Mouse (Mus musculus) cerebellum, adult 2 months (tissue): ENCODE results near the gene Svep1. TPM values are rescaled to one million over a fixed set of nuclear protein-coding genes. Genes with fewer than 3 reads are reported as not detected.
A peak's percentile ranks its signal among the peaks of the same experiment; 100 is the strongest.

ENCODE experiments used
- DNase-seq, 2 experiments: peaks; one replicate each; pipeline ENCODE4 v3.0.0; 2021
- H3K27ac ChIP-seq: fragments of 200-500 bp; 2 replicates; pipeline ENCODE4 v1.5.1; 2012; ENCODE audit warnings: low read length, control low read depth, inconsistent platforms; ENCODE audit not compliant: insufficient read depth
- H3K27me3 ChIP-seq: fragments of 200-500 bp; 2 replicates; pipeline ENCODE4 v1.6.1; 2012; ENCODE audit warnings: inconsistent platforms, mild to moderate bottlenecking, low read length, moderate library complexity; ENCODE audit not compliant: control insufficient read depth, insufficient read depth
- H3K4me1 ChIP-seq: fragments of 200-500 bp; 2 replicates; pipeline ENCODE4 v1.6.1; 2011; ENCODE audit warnings: low read length; ENCODE audit not compliant: control insufficient read depth, insufficient read depth
- H3K4me3 ChIP-seq: fragments of 200-500 bp; replicated peaks from 2 replicates; pipeline ENCODE3; 2011; ENCODE audit warnings: mild to moderate bottlenecking, low read depth, low read length, control low read depth; ENCODE audit not compliant: insufficient read depth
- CTCF ChIP-seq: fragments of 200-500 bp; IDR thresholded peaks from 2 replicates; pipeline ENCODE4 v1.5.1; 2011; ENCODE audit warnings: low read depth, mild to moderate bottlenecking, control low read depth, low read length, moderate library complexity, borderline replicate concordance; ENCODE audit not compliant: insufficient read depth
- POLR2A ChIP-seq: fragments of 200-500 bp; IDR thresholded peaks from 2 replicates; pipeline ENCODE4 v1.6.1; 2011; ENCODE audit warnings: low read length, control low read depth, borderline replicate concordance; ENCODE audit not compliant: insufficient read depth
- WGBS: fragments of 180-500 bp; shearing (Covaris S2); methylation state at CpG from one replicate; pipeline ENCODE4 v1.1.7; 2018; 5-methylcytosine and 5-hydroxymethylcytosine counted together
- polyA plus RNA-seq: library from polyadenylated mRNA; depleted of rRNA; stranded (reverse); fragments of >200 nt; gene quantifications from 2 replicates; pipeline ENCODE4 v1.2.3, GENCODE M21; 2012; rRNA removed

Gene Svep1
- 10.1 and 11.6 TPM in 2 replicates for polyA plus RNA-seq

DNA sequence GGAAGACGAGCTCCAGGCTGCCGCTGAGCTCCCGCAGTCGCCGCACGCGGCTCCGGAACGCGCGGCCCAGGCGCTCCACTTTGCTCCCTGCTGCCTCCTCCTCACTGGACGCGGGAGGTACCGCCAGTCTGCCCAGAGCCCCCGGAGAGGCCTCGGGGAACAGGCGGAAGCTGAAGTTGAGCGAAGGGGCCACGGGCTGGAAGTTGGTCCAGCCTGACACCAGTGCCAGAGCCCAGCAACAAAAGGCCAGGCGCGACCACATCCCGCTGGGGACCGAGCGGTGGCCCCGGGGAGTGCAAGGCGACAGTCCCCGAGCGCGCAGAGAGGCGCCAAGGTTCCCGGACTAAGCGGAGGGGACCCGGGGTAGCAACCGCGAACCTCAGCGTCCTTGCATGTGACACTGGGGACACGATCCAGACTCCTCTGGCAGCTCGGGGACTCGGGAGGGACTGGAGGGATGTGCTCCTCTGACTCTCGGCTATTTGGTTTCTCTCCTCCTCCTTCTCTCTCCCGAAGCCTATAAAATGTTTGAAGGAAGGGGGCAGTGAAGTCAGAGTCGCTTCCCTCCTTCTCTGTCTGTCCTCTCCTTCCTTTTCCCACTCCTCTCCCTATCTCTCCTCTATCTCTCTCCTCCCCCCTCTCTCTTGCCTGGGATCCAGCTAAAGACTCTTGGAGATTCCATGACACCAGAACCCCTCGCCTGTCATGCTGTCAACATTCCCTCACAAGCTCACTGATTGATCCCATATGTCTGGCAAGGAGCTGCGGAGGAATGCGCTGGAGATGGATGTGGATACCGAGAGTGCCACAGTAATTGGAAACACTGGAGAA lies at the start of gene Svep1:
Svep1 (minus strand) TSS at position 745 of the 831 bp plus-strand sequence.
- H3K27ac ChIP-seq, result peak within 1 kb of the TSS; percentile 90
- DNase-seq, result peak; percentile 74 to 84
- under 1% methylated on average over 47 of the region's 47 CpGs for WGBS

GRCm38 (mm10) chr4:58253410-58253809 lies 46.8 kb upstream of the Svep1 start:
- no peaks in the 10 kb centered on the region for H3K27me3 ChIP-seq
- H3K27ac ChIP-seq, result no peak overlapping the region
- no peaks in the 10 kb centered on the region for H3K4me1 ChIP-seq
- 23% methylated on average over 5 of the region's 5 CpGs for WGBS
- peak; percentile 16 to 46 for DNase-seq
- TF ChIP-seq POLR2A (no peak), CTCF (peak; percentile 38; the same call in 1 of the 2 replicates)
- H3K4me3 ChIP-seq, result no peak overlapping the region

More for the DNA sequence above, at the start of gene Svep1:
- H3K4me3 ChIP-seq, result peak within 1 kb of the TSS; percentile 75
- peaks cover 10% of the 10 kb centered on the region; the same call in 1 of the 2 replicates for H3K4me1 ChIP-seq
- TF ChIP-seq CTCF (no peak), POLR2A (peak; percentile 12; the same call in 1 of the 2 replicates)
- H3K27me3 ChIP-seq, result no peaks in the 10 kb centered on the region

GRCm38 (mm10) chr4:58252381-58252780 lies 45.7 kb upstream of the Svep1 start:
- no peak for DNase-seq
- H3K4me1 ChIP-seq, result no peaks in the 10 kb centered on the region
- TF ChIP-seq POLR2A (no peak), CTCF (no peak)
- no peak overlapping the region for H3K4me3 ChIP-seq
- no peak overlapping the region for H3K27ac ChIP-seq
- 96% methylated on average over 3 of the region's 3 CpGs for WGBS
- H3K27me3 ChIP-seq, result no peaks in the 10 kb centered on the region

DNA sequence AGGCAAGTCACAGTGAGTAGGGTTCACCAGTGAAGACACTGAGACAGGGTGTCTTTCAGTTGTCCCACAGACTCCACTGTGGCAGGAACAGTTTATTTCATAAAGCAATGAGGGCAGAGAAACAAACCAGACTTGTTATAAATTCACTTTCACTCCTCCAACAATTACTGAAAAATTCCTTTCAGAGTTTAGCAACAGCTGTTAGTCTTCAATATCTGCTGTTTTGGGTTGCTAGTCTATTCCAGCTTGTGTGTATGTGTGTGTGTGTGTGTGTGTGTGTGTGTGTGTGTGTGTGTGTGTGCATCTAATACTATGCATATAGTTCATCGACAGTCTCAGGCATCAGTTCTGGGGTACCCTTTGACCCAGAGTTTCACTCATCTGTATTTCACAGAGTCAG lies 38.9 kb upstream of the Svep1 start:
- Histone ChIP-seq H3K4me1 (no peaks in the 10 kb centered on the region), H3K4me3 (no peak overlapping the region), H3K27ac (no peak overlapping the region), H3K27me3 (no peaks in the 10 kb centered on the region)
- no peak for DNase-seq
- 90% methylated on average over 1 of the region's 1 CpGs for WGBS
- TF ChIP-seq POLR2A (no peak), CTCF (no peak)

- no peak overlapping the region for H3K27ac ChIP-seq
- H3K27me3 ChIP-seq, result no peaks in the 10 kb centered on the region
- DNase-seq, result no peak
- 83% methylated on average over 7 of the region's 7 CpGs for WGBS
- TF ChIP-seq POLR2A (no peak), CTCF (no peak)
- no peak overlapping the region for H3K4me3 ChIP-seq
- H3K4me1 ChIP-seq, result no peaks in the 10 kb centered on the region
Observed at GRCm38 (mm10) chr4:58240416-58240815, 33.8 kb upstream of the Svep1 start.

- Histone ChIP-seq H3K27me3 (no peaks in the 10 kb centered on the region), H3K4me3 (no peak overlapping the region), H3K27ac (no peak overlapping the region), H3K4me1 (no peaks in the 10 kb centered on the region)
- TF ChIP-seq POLR2A, result no peak
- no peak for TF ChIP-seq CTCF
- WGBS, result 66% methylated on average over 6 of the region's 6 CpGs
- no peak for DNase-seq
Observed at GRCm38 (mm10) chr4:58235828-58236227, 29.2 kb upstream of the Svep1 start.

DNA sequence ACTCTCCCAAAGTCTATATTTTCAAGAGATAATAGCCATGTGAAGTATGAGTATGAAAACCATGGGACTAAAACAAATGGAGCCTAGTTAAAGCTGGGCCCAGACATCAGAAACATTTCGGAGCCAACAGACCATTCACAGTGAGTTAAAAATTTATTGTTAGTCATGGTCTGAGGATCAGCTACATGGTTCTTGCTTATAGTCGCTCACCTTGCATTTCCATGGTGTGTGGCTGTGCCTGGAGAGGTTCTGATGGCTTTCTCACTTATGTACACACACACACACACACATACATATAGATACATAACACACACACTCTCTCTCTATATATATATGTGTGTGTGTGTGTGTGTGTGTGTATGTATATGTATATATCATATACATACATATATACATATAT lies 16.8 kb upstream of the Svep1 start:
- no peak for DNase-seq
- Histone ChIP-seq H3K4me1 (no peaks in the 10 kb centered on the region), H3K4me3 (no peak overlapping the region), H3K27ac (no peak overlapping the region), H3K27me3 (no peaks in the 10 kb centered on the region)
- no peak for TF ChIP-seq POLR2A
- no peak for TF ChIP-seq CTCF
- 87% methylated on average over 2 of the region's 2 CpGs for WGBS

DNA sequence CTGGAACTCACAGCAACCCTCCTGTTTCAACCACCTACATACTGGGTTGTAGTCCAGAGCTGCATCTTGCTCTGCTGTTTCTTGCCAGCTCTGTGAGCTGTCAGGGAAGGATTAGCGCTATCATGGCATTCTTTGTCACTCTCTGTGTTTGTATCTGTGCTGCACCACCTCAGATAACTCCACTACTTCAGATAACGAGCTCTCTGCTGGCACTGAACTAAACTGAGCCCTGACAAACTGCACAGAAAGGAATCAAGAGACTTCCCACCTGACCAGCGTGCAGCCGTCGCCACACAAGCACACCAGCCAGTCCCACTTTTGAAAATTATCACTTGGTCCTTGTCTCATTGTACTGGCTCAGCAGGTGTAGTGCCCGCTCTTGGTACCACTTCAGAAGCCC lies 4.7 kb upstream of the Svep1 start:
- 85% methylated on average over 6 of the region's 6 CpGs for WGBS
- no peak for DNase-seq
- H3K4me3 ChIP-seq, result no peak overlapping the region
- H3K27ac ChIP-seq, result no peak overlapping the region
- TF ChIP-seq POLR2A (no peak), CTCF (no peak)
- H3K4me1 ChIP-seq, result peaks cover 6% of the 10 kb centered on the region; the same call in 1 of the 2 replicates
- H3K27me3 ChIP-seq, result no peaks in the 10 kb centered on the region
